11 mouse cellular contexts compared by ENCODE assay signal in genomic region chr13:23757921-23758320, GRCm38 (mm10). TPM values are rescaled to one million over a fixed set of nuclear protein-coding genes. Genes with fewer than 3 reads are reported as not detected.
DNase-seq lines count a peak whose midpoint lies in the region; ATAC-seq and TF ChIP-seq lines count a peak whose summit lies in the region.
"Had no signal": no experiment of that assay in that cellular context is flagged by ENCODE, and none has a peak within 500 bp of the region (broad histone marks: within the 10 kb centered on the region; RNA-seq: fewer than 3 reads in every experiment).

No protein-coding gene starts in this region.

- H3K79me2 ChIP-seq in myocyte (ENCODE audit: control insufficient read depth, insufficient read depth) = no peaks in the 10 kb centered on the region

- H3K27ac ChIP-seq in hindbrain, embryonic 15.5 days (replicated peaks) = no peak overlapping the region
- H3K27ac ChIP-seq in hindbrain, embryonic 11.5 days (ENCODE audit: low read depth, low read length) = no peak overlapping the region
- H3K27ac ChIP-seq in neural tube, embryonic 11.5 days (ENCODE audit: low read depth, low read length) = 0 out of 2 replicates have a peak overlapping the region, but pooled peaks have one; percentile 27
- H3K27ac ChIP-seq in embryonic facial prominence, embryonic 15.5 days (replicated peaks) = no peak overlapping the region

- no peak overlapping the region for H3ac ChIP-seq in myocyte (ENCODE audit: control insufficient read depth, insufficient read length)

- no peaks in the 10 kb centered on the region for H3K36me3 ChIP-seq in hindbrain, embryonic 15.5 days
- no peaks in the 10 kb centered on the region for H3K36me3 ChIP-seq in hindbrain, embryonic 11.5 days (ENCODE audit: control insufficient read depth, insufficient read depth, low read length)
- H3K36me3 ChIP-seq in neural tube, embryonic 11.5 days (ENCODE audit: control insufficient read depth, insufficient read depth, low read length) = no peaks in the 10 kb centered on the region
- no peaks in the 10 kb centered on the region for H3K36me3 ChIP-seq in embryonic facial prominence, embryonic 15.5 days
- no peaks in the 10 kb centered on the region for H3K36me3 ChIP-seq in myocyte (ENCODE audit: control insufficient read depth, insufficient read depth)

- H3K27me3 ChIP-seq in hindbrain, embryonic 15.5 days = no peaks in the 10 kb centered on the region
- no peaks in the 10 kb centered on the region for H3K27me3 ChIP-seq in hindbrain, embryonic 11.5 days (ENCODE audit: control insufficient read depth, insufficient read depth, low read length)
- H3K27me3 ChIP-seq in neural tube, embryonic 11.5 days (ENCODE audit: control insufficient read depth, insufficient read depth, low read length) = no peaks in the 10 kb centered on the region
- H3K27me3 ChIP-seq in embryonic facial prominence, embryonic 15.5 days = no peaks in the 10 kb centered on the region
- no peaks in the 10 kb centered on the region for H3K27me3 ChIP-seq in myocyte (ENCODE audit: control insufficient read depth, insufficient read depth, insufficient read length)

- TF ChIP-seq POLR2A in myocyte (IDR thresholded peaks at IDR 0.05; ENCODE audit: insufficient read length, low read depth) = no peak

- DNase-seq in hindbrain, embryonic 11.5 days (ENCODE audit: low spot score) = no peak
- no peak for DNase-seq in neural tube, embryonic 11.5 days (ENCODE audit: low spot score)
- no peak for DNase-seq in neural tube, embryonic 10.5 days (ENCODE audit: extremely low spot score, low spot score)
- no peak for DNase-seq in right cerebral cortex, postnatal 14 days
- DNase-seq in right cerebral cortex, postnatal 4 days = no peak
- DNase-seq: adrenal gland, postnatal 36 days; cerebellum, adult 9-11 months; lung, postnatal 10 days had no signal

- WGBS in hindbrain, embryonic 15.5 days = 49% methylated on average over 3 of the region's 3 CpGs
- WGBS in hindbrain, embryonic 11.5 days = 63% methylated on average over 3 of the region's 3 CpGs
- WGBS in neural tube, embryonic 11.5 days = 46% methylated on average over 3 of the region's 3 CpGs
- WGBS in embryonic facial prominence, embryonic 15.5 days = 51% methylated on average over 3 of the region's 3 CpGs

- no peaks in the 10 kb centered on the region for H3K9me3 ChIP-seq in hindbrain, embryonic 15.5 days
- H3K9me3 ChIP-seq in hindbrain, embryonic 11.5 days (ENCODE audit: control insufficient read depth, low read length) = no peaks in the 10 kb centered on the region
- no peaks in the 10 kb centered on the region for H3K9me3 ChIP-seq in neural tube, embryonic 11.5 days (ENCODE audit: control insufficient read depth, low read length)
- no peaks in the 10 kb centered on the region for H3K9me3 ChIP-seq in embryonic facial prominence, embryonic 15.5 days (replicated peaks)

- peak overlapping the region; percentile 73; the same call in 1 of the 2 replicates for H3K4me2 ChIP-seq in hindbrain, embryonic 15.5 days
- H3K4me2 ChIP-seq in hindbrain, embryonic 11.5 days (replicated peaks; ENCODE audit: low read depth, low read length) = no peak overlapping the region
- H3K4me2 ChIP-seq in neural tube, embryonic 11.5 days (ENCODE audit: low read depth) = no peak overlapping the region; the same call in 1 of the 2 replicates
- H3K4me2 ChIP-seq in embryonic facial prominence, embryonic 15.5 days (replicated peaks) = peak overlapping the region; percentile 60; the same call in 1 of the 2 replicates
- peak overlapping the region; percentile 75 for H3K4me2 ChIP-seq in myocyte (ENCODE audit: low read depth)

- no peak for ATAC-seq in hindbrain, embryonic 15.5 days (ENCODE audit: low FRiP score, low read depth)
- no peak for ATAC-seq in hindbrain, embryonic 11.5 days (ENCODE audit: low FRiP score)
- ATAC-seq in neural tube, embryonic 11.5 days (ENCODE audit: insufficient read depth, low FRiP score, low TSS enrichment) = no peak
- ATAC-seq in embryonic facial prominence, embryonic 15.5 days (ENCODE audit: insufficient number of reproducible peaks, low FRiP score, low TSS enrichment, low read depth) = no peak

- H3K4me3 ChIP-seq in hindbrain, embryonic 15.5 days = no peak overlapping the region
- no peak overlapping the region for H3K4me3 ChIP-seq in hindbrain, embryonic 11.5 days (ENCODE audit: low read depth, low read length)
- no peak overlapping the region for H3K4me3 ChIP-seq in neural tube, embryonic 11.5 days (ENCODE audit: low read depth, low read length)
- peak overlapping the region; percentile 41; the same call in 1 of the 2 replicates for H3K4me3 ChIP-seq in embryonic facial prominence, embryonic 15.5 days (replicated peaks)
- H3K4me3 ChIP-seq in myocyte = no peak overlapping the region

- H3K9ac ChIP-seq in hindbrain, embryonic 15.5 days = no peak overlapping the region
- no peak overlapping the region for H3K9ac ChIP-seq in hindbrain, embryonic 11.5 days (ENCODE audit: low read depth, low read length)
- no peak overlapping the region for H3K9ac ChIP-seq in neural tube, embryonic 11.5 days (ENCODE audit: low read length)
- no peak overlapping the region for H3K9ac ChIP-seq in embryonic facial prominence, embryonic 15.5 days

- H3K4me1 ChIP-seq in hindbrain, embryonic 15.5 days (replicated peaks) = peaks cover 22% of the 10 kb centered on the region
- peaks cover 5% of the 10 kb centered on the region; the same call in 1 of the 2 replicates for H3K4me1 ChIP-seq in hindbrain, embryonic 11.5 days (replicated peaks; ENCODE audit: control insufficient read depth, insufficient read depth, low read length)
- peaks cover 3% of the 10 kb centered on the region; the same call in 1 of the 2 replicates for H3K4me1 ChIP-seq in neural tube, embryonic 11.5 days (ENCODE audit: control insufficient read depth, insufficient read depth, low read length)
- H3K4me1 ChIP-seq in embryonic facial prominence, embryonic 15.5 days = peaks cover 19% of the 10 kb centered on the region; the same call in 1 of the 2 replicates

TF ChIP-seq in myocyte, 11 proteins besides CTCF, POLR2A, EP300 and RAD21:
- no peak for TF ChIP-seq MYOD1 (IDR thresholded peaks at IDR 0.05; ENCODE audit: control insufficient read depth in 1 of 3, insufficient read length in 2 of 3, low read depth in 2 of 3)
- no peak for TF ChIP-seq REST (IDR thresholded peaks at IDR 0.05; ENCODE audit: insufficient read depth, insufficient read length)
- no peak for TF ChIP-seq TCF3 (IDR thresholded peaks at IDR 0.05; ENCODE audit: insufficient read length, low read depth)
- TF ChIP-seq POLR2AphosphoS2 (IDR thresholded peaks at IDR 0.05; ENCODE audit: insufficient read length, low read depth) = no peak
- no peak for TF ChIP-seq MAX (IDR thresholded peaks at IDR 0.05; ENCODE audit: low read depth)
- no peak for TF ChIP-seq E2F4 (IDR thresholded peaks at IDR 0.05; ENCODE audit: insufficient read depth)
- no peak for TF ChIP-seq CEBPB (IDR thresholded peaks at IDR 0.05; ENCODE audit: insufficient read depth, poor library complexity, severe bottlenecking)
- TF ChIP-seq MYOG (IDR thresholded peaks at IDR 0.05; ENCODE audit: control insufficient read depth in 1 of 3, insufficient read depth in 1 of 3, insufficient read length in 2 of 3, low read depth in 2 of 3) = no peak
- no peak for TF ChIP-seq SRF (IDR thresholded peaks at IDR 0.05; ENCODE audit: control insufficient read depth, insufficient read length, low read depth)
- no peak for TF ChIP-seq USF1 (IDR thresholded peaks at IDR 0.05; ENCODE audit: low read depth)
- TF ChIP-seq TCF12 (IDR thresholded peaks at IDR 0.05; ENCODE audit: insufficient read depth, poor library complexity, severe bottlenecking) = no peak

RNA-seq across cellular contexts. Expression of gene Hist1h4b, which starts 1.1 kb away (rescaled TPM):
- polyA plus RNA-seq in hindbrain, embryonic 15.5 days (2015; fragmentation: Nextera tagmentation; extraction: Ambion mirVana) = 1.1 and 1.9 TPM in 2 replicates
- polyA plus RNA-seq in hindbrain, embryonic 11.5 days (2014; fragmentation: Nextera tagmentation; extraction: Ambion mirVana) = 3.6 and 4.8 TPM in 2 replicates
- 4.3 and 9.0 TPM in 2 replicates for polyA plus RNA-seq in neural tube, embryonic 11.5 days (2014; fragmentation: Nextera tagmentation; extraction: Ambion mirVana)
- 2.6 and 3.0 TPM in 2 replicates for polyA plus RNA-seq in embryonic facial prominence, embryonic 15.5 days (2015; fragmentation: Nextera tagmentation; extraction: Ambion mirVana)
- 5.5 TPM for polyA plus RNA-seq in myocyte (2012; fragmentation: generic; extraction: Trizol)

RNA-seq across cellular contexts. Expression of gene Hist1h4a, which starts 3.1 kb away (rescaled TPM):
- 0.32 and 0.51 TPM in 2 replicates for polyA plus RNA-seq in hindbrain, embryonic 15.5 days (2015; fragmentation: Nextera tagmentation; extraction: Ambion mirVana)
- 0.32 TPM in 1 of 2 replicates, not detected in the other for polyA plus RNA-seq in hindbrain, embryonic 11.5 days (2014; fragmentation: Nextera tagmentation; extraction: Ambion mirVana)
- not detected in 2 replicates for polyA plus RNA-seq in neural tube, embryonic 11.5 days (2014; fragmentation: Nextera tagmentation; extraction: Ambion mirVana)
- 0.39 and 0.42 TPM in 2 replicates for polyA plus RNA-seq in embryonic facial prominence, embryonic 15.5 days (2015; fragmentation: Nextera tagmentation; extraction: Ambion mirVana)
- 4.2 TPM for polyA plus RNA-seq in myocyte (2012; fragmentation: generic; extraction: Trizol)

RNA-seq across cellular contexts. Expression of gene Hist1h3a, which starts 4.3 kb away (rescaled TPM):
- 0.35 and 2.4 TPM in 2 replicates for polyA plus RNA-seq in hindbrain, embryonic 15.5 days (2015; fragmentation: Nextera tagmentation; extraction: Ambion mirVana)
- 3.4 and 5.3 TPM in 2 replicates for polyA plus RNA-seq in hindbrain, embryonic 11.5 days (2014; fragmentation: Nextera tagmentation; extraction: Ambion mirVana)
- polyA plus RNA-seq in neural tube, embryonic 11.5 days (2014; fragmentation: Nextera tagmentation; extraction: Ambion mirVana) = 2.3 and 4.3 TPM in 2 replicates
- polyA plus RNA-seq in embryonic facial prominence, embryonic 15.5 days (2015; fragmentation: Nextera tagmentation; extraction: Ambion mirVana) = 2.3 and 3.5 TPM in 2 replicates
- polyA plus RNA-seq in myocyte (2012; fragmentation: generic; extraction: Trizol) = 1.3 TPM

RNA-seq across cellular contexts. Expression of gene Hist1h1a, which starts 5.5 kb away (rescaled TPM):
- polyA plus RNA-seq in hindbrain, embryonic 15.5 days (2015; fragmentation: Nextera tagmentation; extraction: Ambion mirVana) = 0.75 and 0.84 TPM in 2 replicates
- polyA plus RNA-seq in hindbrain, embryonic 11.5 days (2014; fragmentation: Nextera tagmentation; extraction: Ambion mirVana) = 2.4 and 3.7 TPM in 2 replicates
- 1.1 and 3.6 TPM in 2 replicates for polyA plus RNA-seq in neural tube, embryonic 11.5 days (2014; fragmentation: Nextera tagmentation; extraction: Ambion mirVana)
- 1.8 and 1.9 TPM in 2 replicates for polyA plus RNA-seq in embryonic facial prominence, embryonic 15.5 days (2015; fragmentation: Nextera tagmentation; extraction: Ambion mirVana)
- 0.98 TPM for polyA plus RNA-seq in myocyte (2012; fragmentation: generic; extraction: Trizol)

RNA-seq across cellular contexts. Expression of gene Hist1h3b, which starts 5.9 kb away (rescaled TPM):
- polyA plus RNA-seq in hindbrain, embryonic 15.5 days (2015; fragmentation: Nextera tagmentation; extraction: Ambion mirVana) = 1.8 and 3.1 TPM in 2 replicates
- 6.5 and 10.7 TPM in 2 replicates for polyA plus RNA-seq in hindbrain, embryonic 11.5 days (2014; fragmentation: Nextera tagmentation; extraction: Ambion mirVana)
- polyA plus RNA-seq in neural tube, embryonic 11.5 days (2014; fragmentation: Nextera tagmentation; extraction: Ambion mirVana) = 6.2 and 8.4 TPM in 2 replicates
- 8.4 and 9.7 TPM in 2 replicates for polyA plus RNA-seq in embryonic facial prominence, embryonic 15.5 days (2015; fragmentation: Nextera tagmentation; extraction: Ambion mirVana)
- polyA plus RNA-seq in myocyte (2012; fragmentation: generic; extraction: Trizol) = 1.3 TPM

Comparison
In these comparisons a context has a peak if more than half of its experiments do, and no peak if none do; other contexts are left out.
1. H3K4me2 ChIP-seq: peak in hindbrain, embryonic 15.5 days (single experiment), embryonic facial prominence, embryonic 15.5 days (single experiment) and myocyte (single experiment); none in hindbrain, embryonic 11.5 days (single experiment) and neural tube, embryonic 11.5 days (single experiment).